Mouse (Mus musculus): ENCODE results near the gene Spi1. TPM values are rescaled to one million over a fixed set of nuclear protein-coding genes. Genes with fewer than 3 reads are reported as not detected.

Spi1 gene
- polyA plus RNA-seq, 1 experiment, result 4.1 TPM

DNA sequence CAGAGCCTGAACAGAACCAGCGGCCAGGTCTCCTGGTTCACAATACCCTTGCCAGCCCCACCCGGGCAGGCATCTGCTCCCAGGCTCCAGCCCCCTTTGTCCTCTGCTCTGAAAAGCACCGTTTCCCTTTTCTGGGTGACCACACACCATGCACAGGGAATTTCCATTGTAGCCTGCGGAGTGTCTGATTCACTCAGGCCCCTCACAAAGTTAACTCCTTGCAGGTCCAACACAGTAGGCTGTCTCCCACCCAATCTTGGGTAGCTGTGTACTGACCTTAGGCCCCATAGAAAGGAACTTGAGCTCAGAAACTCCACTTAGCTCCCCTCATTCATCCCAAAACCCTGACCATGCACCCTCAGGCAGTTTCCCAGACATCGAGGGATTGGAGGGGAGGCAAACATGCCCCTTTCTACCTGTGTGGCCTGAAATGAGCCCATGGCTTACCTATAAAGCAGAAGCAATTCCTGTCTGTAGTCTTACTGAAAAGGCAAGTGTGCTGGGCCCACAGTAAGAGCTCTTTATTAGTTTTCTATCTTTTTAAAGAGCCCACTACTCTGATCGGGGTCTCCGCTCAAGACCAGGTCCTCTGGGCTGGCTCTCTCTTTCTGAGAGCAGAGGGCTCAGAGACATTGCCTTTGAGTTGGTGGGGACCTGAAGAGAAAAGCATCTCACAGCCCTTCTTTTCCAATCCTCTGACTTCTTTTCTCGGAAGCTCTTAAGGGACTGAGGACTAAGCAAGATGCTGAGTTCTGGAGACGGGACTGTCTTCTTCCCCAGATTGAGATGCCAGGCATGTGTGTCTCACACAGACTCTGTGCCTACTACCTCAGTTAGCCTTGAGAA, 4.4 kb downstream of the Spi1 start:
- DNase-seq, result no peak
- TF ChIP-seq POLR2A (IDR thresholded peaks at IDR 0.05; ENCODE audit: borderline replicate concordance, insufficient read depth, low read length) (no peak), CTCF (IDR thresholded peaks at IDR 0.05; ENCODE audit: borderline replicate concordance, insufficient read depth, low read depth, low read length) (no peak)
- H3K27me3 ChIP-seq (ENCODE audit: control insufficient read depth, insufficient read depth, low read length), result no peaks in the 10 kb centered on the region
- H3K27ac ChIP-seq (ENCODE audit: insufficient read depth, low read length), result no peak overlapping the region
- no peaks in the 10 kb centered on the region for H3K4me1 ChIP-seq (ENCODE audit: control insufficient read depth, insufficient read depth, low read length)
- 68% methylated on average over 9 of the region's 9 CpGs for WGBS
- H3K4me3 ChIP-seq (replicated peaks; ENCODE audit: insufficient read depth, low read depth, low read length), result no peak overlapping the region

DNA sequence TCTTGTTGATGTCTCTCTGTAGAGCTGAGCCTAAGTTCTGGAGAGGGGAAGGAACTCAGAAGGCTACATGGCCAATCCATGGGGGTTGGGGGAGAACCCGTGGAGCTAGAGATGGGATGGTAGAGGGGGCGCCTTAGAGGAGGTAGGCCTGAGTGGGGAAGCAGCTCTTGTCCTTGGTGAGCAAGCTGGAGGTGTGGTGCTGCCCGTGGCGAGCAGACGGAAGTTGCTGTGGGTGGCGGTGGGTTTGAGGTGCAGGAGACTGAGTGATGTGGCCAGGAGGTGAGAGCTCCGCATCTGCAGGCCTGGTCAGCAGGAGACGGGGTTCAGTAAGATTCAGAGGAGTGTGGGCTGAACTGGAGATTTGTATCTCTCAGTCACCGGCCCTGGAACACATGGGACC, 5.3 kb downstream of the Spi1 start:
- Histone ChIP-seq H3K4me1 (ENCODE audit: control insufficient read depth, insufficient read depth, low read length) (no peaks in the 10 kb centered on the region), H3K27me3 (ENCODE audit: control insufficient read depth, insufficient read depth, low read length) (no peaks in the 10 kb centered on the region), H3K27ac (ENCODE audit: insufficient read depth, low read length) (no peak overlapping the region), H3K4me3 (replicated peaks; ENCODE audit: insufficient read depth, low read depth, low read length) (no peak overlapping the region)
- DNase-seq, result no peak
- WGBS, result 87% methylated on average over 9 of the region's 9 CpGs
- TF ChIP-seq POLR2A (IDR thresholded peaks at IDR 0.05; ENCODE audit: borderline replicate concordance, insufficient read depth, low read length) (no peak), CTCF (IDR thresholded peaks at IDR 0.05; ENCODE audit: borderline replicate concordance, insufficient read depth, low read depth, low read length) (no peak)

- no peak for DNase-seq
- no peaks in the 10 kb centered on the region for H3K27me3 ChIP-seq (ENCODE audit: control insufficient read depth, insufficient read depth, low read length)
- no peaks in the 10 kb centered on the region for H3K4me1 ChIP-seq (ENCODE audit: control insufficient read depth, insufficient read depth, low read length)
- H3K27ac ChIP-seq (ENCODE audit: insufficient read depth, low read length), result no peak overlapping the region
- WGBS, result 83% methylated on average over 9 of the region's 9 CpGs
- TF ChIP-seq CTCF (IDR thresholded peaks at IDR 0.05; ENCODE audit: borderline replicate concordance, insufficient read depth, low read depth, low read length), result no peak
- no peak for TF ChIP-seq POLR2A (IDR thresholded peaks at IDR 0.05; ENCODE audit: borderline replicate concordance, insufficient read depth, low read length)
- no peak overlapping the region for H3K4me3 ChIP-seq (replicated peaks; ENCODE audit: insufficient read depth, low read depth, low read length)
Observed at GRCm38 (mm10) chr2:91088987-91089386, 6.8 kb downstream of the Spi1 start.

GRCm38 (mm10) chr2:91090208-91090607, 8.0 kb downstream of the Spi1 start:
- H3K27me3 ChIP-seq (ENCODE audit: control insufficient read depth, insufficient read depth, low read length), result no peaks in the 10 kb centered on the region
- no peak overlapping the region for H3K4me3 ChIP-seq (replicated peaks; ENCODE audit: insufficient read depth, low read depth, low read length)
- no peak overlapping the region for H3K27ac ChIP-seq (ENCODE audit: insufficient read depth, low read length)
- TF ChIP-seq POLR2A (IDR thresholded peaks at IDR 0.05; ENCODE audit: borderline replicate concordance, insufficient read depth, low read length) (no peak), CTCF (IDR thresholded peaks at IDR 0.05; ENCODE audit: borderline replicate concordance, insufficient read depth, low read depth, low read length) (no peak)
- DNase-seq, result no peak
- no peaks in the 10 kb centered on the region for H3K4me1 ChIP-seq (ENCODE audit: control insufficient read depth, insufficient read depth, low read length)
- WGBS, result 77% methylated on average over 6 of the region's 6 CpGs

DNA sequence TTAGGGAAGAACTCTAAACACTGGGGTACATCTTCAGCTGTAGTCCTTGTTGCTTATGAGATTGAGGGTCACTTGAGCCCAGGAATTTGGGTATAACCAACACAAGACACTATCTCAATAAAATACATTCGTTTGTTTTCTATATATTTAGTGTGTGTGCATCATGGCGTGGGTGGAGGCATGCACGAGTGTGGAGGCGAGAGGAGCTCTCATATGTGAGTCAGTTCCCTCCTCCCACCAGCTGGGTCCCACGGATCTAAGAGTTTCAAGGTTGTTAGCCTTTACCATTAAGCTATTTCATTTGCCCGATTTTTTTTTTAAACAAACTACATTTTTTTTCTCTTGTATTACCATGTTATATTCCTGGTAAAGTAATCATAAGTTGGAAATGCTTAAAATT, 8.6 kb downstream of the Spi1 start:
- WGBS, result 73% methylated on average over 6 of the region's 6 CpGs
- H3K27me3 ChIP-seq (ENCODE audit: control insufficient read depth, insufficient read depth, low read length), result no peaks in the 10 kb centered on the region
- no peaks in the 10 kb centered on the region for H3K4me1 ChIP-seq (ENCODE audit: control insufficient read depth, insufficient read depth, low read length)
- TF ChIP-seq CTCF (IDR thresholded peaks at IDR 0.05; ENCODE audit: borderline replicate concordance, insufficient read depth, low read depth, low read length) (no peak), POLR2A (IDR thresholded peaks at IDR 0.05; ENCODE audit: borderline replicate concordance, insufficient read depth, low read length) (no peak)
- no peak overlapping the region for H3K4me3 ChIP-seq (replicated peaks; ENCODE audit: insufficient read depth, low read depth, low read length)
- H3K27ac ChIP-seq (ENCODE audit: insufficient read depth, low read length), result no peak overlapping the region
- DNase-seq, result no peak

DNA sequence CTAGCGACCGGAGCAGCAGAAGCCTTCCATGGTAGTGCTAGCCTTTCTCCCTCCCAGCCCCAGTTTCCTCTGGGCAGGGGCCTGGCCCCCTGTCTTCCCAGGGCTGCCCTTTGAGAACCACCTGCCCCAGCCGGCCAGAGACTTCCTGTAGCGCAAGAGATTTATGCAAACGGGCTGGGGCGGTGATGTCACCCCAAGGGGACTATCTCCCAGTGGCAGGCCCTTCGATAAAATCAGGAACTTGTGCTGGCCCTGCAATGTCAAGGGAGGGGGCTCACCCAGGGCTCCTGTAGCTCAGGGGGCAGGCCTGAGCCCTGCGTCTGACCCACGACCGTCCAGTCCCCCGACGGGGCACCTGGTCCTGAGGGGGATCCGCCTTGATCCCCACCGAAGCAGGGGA, 14.3 kb downstream of the Spi1 start:
- DNase-seq, result no peak
- Histone ChIP-seq H3K4me1 (ENCODE audit: control insufficient read depth, insufficient read depth, low read length) (no peaks in the 10 kb centered on the region), H3K27ac (ENCODE audit: insufficient read depth, low read length) (no peak overlapping the region), H3K4me3 (replicated peaks; ENCODE audit: insufficient read depth, low read depth, low read length) (no peak overlapping the region), H3K27me3 (ENCODE audit: control insufficient read depth, insufficient read depth, low read length) (no peaks in the 10 kb centered on the region)
- TF ChIP-seq CTCF (IDR thresholded peaks at IDR 0.05; ENCODE audit: borderline replicate concordance, insufficient read depth, low read depth, low read length) (no peak), POLR2A (IDR thresholded peaks at IDR 0.05; ENCODE audit: borderline replicate concordance, insufficient read depth, low read length) (no peak)
- WGBS, result 76% methylated on average over 14 of the region's 14 CpGs

- 75% methylated on average over 10 of the region's 10 CpGs for WGBS
- TF ChIP-seq POLR2A (IDR thresholded peaks at IDR 0.05; ENCODE audit: borderline replicate concordance, insufficient read depth, low read length) (no peak), CTCF (IDR thresholded peaks at IDR 0.05; ENCODE audit: borderline replicate concordance, insufficient read depth, low read depth, low read length) (no peak)
- H3K27me3 ChIP-seq (ENCODE audit: control insufficient read depth, insufficient read depth, low read length), result no peaks in the 10 kb centered on the region
Observed at GRCm38 (mm10) chr2:91097015-91097414, 14.8 kb downstream of the Spi1 start.

GRCm38 (mm10) chr2:91098156-91098555, 16.0 kb downstream of the Spi1 start:
- Histone ChIP-seq H3K27ac (ENCODE audit: insufficient read depth, low read length) (no peak overlapping the region), H3K4me1 (ENCODE audit: control insufficient read depth, insufficient read depth, low read length) (no peaks in the 10 kb centered on the region), H3K4me3 (replicated peaks; ENCODE audit: insufficient read depth, low read depth, low read length) (no peak overlapping the region), H3K27me3 (ENCODE audit: control insufficient read depth, insufficient read depth, low read length) (no peaks in the 10 kb centered on the region)
- TF ChIP-seq POLR2A (IDR thresholded peaks at IDR 0.05; ENCODE audit: borderline replicate concordance, insufficient read depth, low read length) (no peak), CTCF (IDR thresholded peaks at IDR 0.05; ENCODE audit: borderline replicate concordance, insufficient read depth, low read depth, low read length) (no peak)
- DNase-seq, result no peak
- 85% methylated on average over 2 of the region's 2 CpGs for WGBS

More at GRCm38 (mm10) chr2:91097015-91097414, 14.8 kb downstream of the Spi1 start:
- no peaks in the 10 kb centered on the region for H3K4me1 ChIP-seq (ENCODE audit: control insufficient read depth, insufficient read depth, low read length)
- DNase-seq, result no peak
- H3K27ac ChIP-seq (ENCODE audit: insufficient read depth, low read length), result no peak overlapping the region
- no peak overlapping the region for H3K4me3 ChIP-seq (replicated peaks; ENCODE audit: insufficient read depth, low read depth, low read length)
